ENCODE assay signal across 9 mouse cellular contexts in the genomic region with DNA sequence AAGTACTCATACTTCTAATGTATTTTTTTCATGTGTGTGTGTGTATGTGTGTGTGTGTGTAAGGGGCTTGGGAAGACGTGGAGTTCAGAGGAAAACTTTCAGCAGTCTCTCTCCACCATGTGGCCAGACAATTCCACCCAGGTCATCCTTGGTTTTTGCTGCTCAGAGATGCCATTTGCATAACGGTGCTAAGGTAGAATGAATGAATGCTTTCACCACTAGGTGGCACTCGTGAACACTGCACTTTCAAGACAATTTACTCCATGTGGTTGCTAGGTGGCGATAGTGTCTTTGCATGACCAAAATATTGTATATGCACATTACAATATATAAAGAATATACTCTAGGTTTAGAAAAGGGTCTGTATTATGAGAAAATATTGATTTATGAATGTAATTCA. TPM values are rescaled to one million over a fixed set of nuclear protein-coding genes. Genes with fewer than 3 reads are reported as not detected.
DNase-seq lines count a peak whose midpoint lies in the region; ATAC-seq lines count a peak whose summit lies in the region.
"Had no signal": no experiment of that assay in that cellular context is flagged by ENCODE, and none has a peak within 500 bp of the region (broad histone marks: within the 10 kb centered on the region; RNA-seq: fewer than 3 reads in every experiment).

No protein-coding gene starts in this region.

- no peaks in the 10 kb centered on the region for H3K9me3 ChIP-seq in forebrain, embryonic 13.5 days (replicated peaks)
- H3K9me3 ChIP-seq in midbrain, embryonic 11.5 days (ENCODE audit: control insufficient read depth, low read length): no peaks in the 10 kb centered on the region

- WGBS in forebrain, embryonic 13.5 days: 13% methylated on average over 4 of the region's 4 CpGs
- 19% methylated on average over 4 of the region's 4 CpGs for WGBS in midbrain, embryonic 11.5 days

- no peaks in the 10 kb centered on the region for H3K4me1 ChIP-seq in forebrain, embryonic 13.5 days
- no peaks in the 10 kb centered on the region for H3K4me1 ChIP-seq in midbrain, embryonic 11.5 days (ENCODE audit: control insufficient read depth, insufficient read depth, low read length)

- H3K27ac ChIP-seq in forebrain, embryonic 13.5 days: no peak overlapping the region
- no peak overlapping the region for H3K27ac ChIP-seq in midbrain, embryonic 11.5 days (ENCODE audit: low read depth, low read length)

- H3K9ac ChIP-seq in forebrain, embryonic 13.5 days: no peak overlapping the region
- H3K9ac ChIP-seq in midbrain, embryonic 11.5 days (ENCODE audit: low read length): no peak overlapping the region

- intact Hi-C loops in left cerebral cortex, postnatal 14 days (cut with DNase I): no loop called here

- H3K4me3 ChIP-seq in forebrain, embryonic 13.5 days: no peak overlapping the region
- H3K4me3 ChIP-seq in midbrain, embryonic 11.5 days (ENCODE audit: low read depth, low read length): no peak overlapping the region

- DNase-seq in ovary, postnatal 36 days (ENCODE audit: low spot score): peak; percentile 5
- no peak for DNase-seq in ovary, postnatal 10 days (ENCODE audit: low spot score)
- peak; percentile 89 for DNase-seq in hindlimb bud, embryonic 11.5 days (ENCODE audit: extremely low spot score, low read depth, low spot score)
- DNase-seq in left cerebral cortex, postnatal 14 days (ENCODE audit: low spot score in 2 of 2): peak; percentile 84 to 88
- DNase-seq in midbrain, embryonic 11.5 days (ENCODE audit: low spot score, missing footprints): peak; percentile 93
- DNase-seq in spleen, adult 12 weeks (ENCODE audit: low spot score): peak; percentile 46

- H3K27me3 ChIP-seq in forebrain, embryonic 13.5 days: no peaks in the 10 kb centered on the region
- no peaks in the 10 kb centered on the region for H3K27me3 ChIP-seq in midbrain, embryonic 11.5 days (ENCODE audit: control insufficient read depth, insufficient read depth, low read length)

- H3K4me2 ChIP-seq in forebrain, embryonic 13.5 days: no peak overlapping the region
- H3K4me2 ChIP-seq in midbrain, embryonic 11.5 days: no peak overlapping the region

- peaks cover 19% of the 10 kb centered on the region for H3K36me3 ChIP-seq in forebrain, embryonic 13.5 days (ENCODE audit: poor library complexity, severe bottlenecking)
- H3K36me3 ChIP-seq in midbrain, embryonic 11.5 days (ENCODE audit: control insufficient read depth, insufficient read depth, low read length): no peaks in the 10 kb centered on the region; the same call in 1 of the 2 replicates

- ATAC-seq in cerebellum, adult (ENCODE audit: insufficient number of reproducible peaks, low FRiP score, low TSS enrichment): peak; percentile 94
- ATAC-seq in forebrain, embryonic 13.5 days: peak; percentile 80; the same call in 1 of the 2 replicates
- ATAC-seq in midbrain, embryonic 11.5 days (ENCODE audit: low FRiP score): peak; percentile 79

RNA-seq across cellular contexts. Expression of a gene that starts 32.7 kb away (rescaled TPM):
- 144 and 170 TPM in 2 replicates for polyA plus RNA-seq in forebrain, embryonic 13.5 days (2015; fragmentation: Nextera tagmentation; extraction: Ambion mirVana)
- 100 to 1,000 TPM in 1 of 2 experiments, 10 to 100 TPM in 1; 95.5 to 103 TPM for total RNA-seq in left cerebral cortex, postnatal 14 days (2021)
- 164 and 171 TPM in 2 replicates for polyA plus RNA-seq in midbrain, embryonic 11.5 days (2014; fragmentation: Nextera tagmentation; extraction: Ambion mirVana)

RNA-seq across cellular contexts. Expression of a gene that starts 35.7 kb away (rescaled TPM):
- polyA plus RNA-seq in forebrain, embryonic 13.5 days (2015; fragmentation: Nextera tagmentation; extraction: Ambion mirVana): 25.1 and 27.5 TPM in 2 replicates
- 10 to 100 TPM; 11.1 to 12.1 TPM for total RNA-seq in left cerebral cortex, postnatal 14 days (2021)
- polyA plus RNA-seq in midbrain, embryonic 11.5 days (2014; fragmentation: Nextera tagmentation; extraction: Ambion mirVana): 26.9 and 29.2 TPM in 2 replicates

RNA-seq across cellular contexts. Expression of a gene that starts 50.6 kb away (rescaled TPM):
- not detected in 2 replicates for polyA plus RNA-seq in forebrain, embryonic 13.5 days (2015; fragmentation: Nextera tagmentation; extraction: Ambion mirVana)
- not detected for total RNA-seq in left cerebral cortex, postnatal 14 days (2021)
- not detected in 2 replicates for polyA plus RNA-seq in midbrain, embryonic 11.5 days (2014; fragmentation: Nextera tagmentation; extraction: Ambion mirVana)
- polyA plus RNA-seq: stomach, embryonic 14.5 days had no signal

RNA-seq across cellular contexts. Expression of a gene that starts 57.3 kb away (rescaled TPM):
- polyA plus RNA-seq in forebrain, embryonic 13.5 days (2015; fragmentation: Nextera tagmentation; extraction: Ambion mirVana): not detected in 2 replicates
- total RNA-seq in left cerebral cortex, postnatal 14 days (2021): not detected
- polyA plus RNA-seq in midbrain, embryonic 11.5 days (2014; fragmentation: Nextera tagmentation; extraction: Ambion mirVana): not detected in 2 replicates
- polyA plus RNA-seq: stomach, embryonic 14.5 days had no signal
